Mouse (Mus musculus): ENCODE data around the gene Cacna2d1. TPM values are rescaled to one million over a fixed set of nuclear protein-coding genes. Genes with fewer than 3 reads are reported as not detected.

The Cacna2d1 gene
- polyA plus RNA-seq, 1 experiment: 0.09 TPM

DNA sequence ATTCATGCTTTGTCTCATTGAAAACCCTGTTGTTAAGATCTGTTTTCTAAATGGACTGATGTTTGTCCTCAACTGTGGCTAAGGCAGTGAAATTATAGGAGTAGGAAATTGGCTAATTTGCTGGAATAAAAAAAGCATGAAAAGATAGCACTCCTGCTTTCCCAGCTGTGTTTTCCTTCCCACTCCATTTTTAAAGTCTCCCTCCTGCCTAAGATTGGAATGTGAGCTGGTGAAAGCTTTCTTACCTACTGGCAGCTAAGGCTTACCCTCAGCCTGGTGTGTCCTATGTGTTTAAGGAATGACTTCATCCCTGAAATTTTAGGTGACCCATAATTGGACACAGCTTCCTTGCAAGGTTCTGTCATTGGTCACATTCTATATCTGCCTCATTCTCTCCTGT lies 40.2 kb downstream of the Cacna2d1 start:
- Histone ChIP-seq H3K4me1 (ENCODE audit: control insufficient read depth, insufficient read depth, low read length) (no peaks in the 10 kb centered on the region), H3K27ac (ENCODE audit: insufficient read depth, low read depth, low read length) (no peak overlapping the region), H3K4me3 (ENCODE audit: insufficient read depth, low read length) (no peak overlapping the region)
- TF ChIP-seq CTCF (IDR thresholded peaks at IDR 0.05; ENCODE audit: low read depth, low read length) (no peak), POLR2A (IDR thresholded peaks at IDR 0.05; ENCODE audit: borderline replicate concordance, low read depth, low read length) (no peak)

DNA sequence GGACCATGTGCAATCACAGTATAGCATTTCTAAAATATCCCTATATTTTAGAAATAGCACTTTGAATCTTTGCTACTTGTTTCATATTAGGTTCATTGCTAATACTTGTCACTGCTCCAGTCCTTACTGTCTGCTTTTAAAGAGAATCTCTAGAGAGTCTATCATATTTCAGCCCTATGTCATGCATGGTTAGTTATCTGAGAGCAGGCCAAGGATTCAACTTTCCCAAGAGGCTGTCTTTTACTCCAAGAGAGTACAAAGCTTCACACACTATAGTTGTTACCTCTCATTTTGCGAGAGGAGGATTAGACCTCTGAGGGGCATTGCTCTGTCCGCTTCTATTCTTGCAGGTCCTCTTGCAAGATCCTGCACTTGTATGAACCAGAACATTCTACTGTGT lies 44.7 kb downstream of the Cacna2d1 start:
- TF ChIP-seq CTCF (IDR thresholded peaks at IDR 0.05; ENCODE audit: low read depth, low read length) (no peak), POLR2A (IDR thresholded peaks at IDR 0.05; ENCODE audit: borderline replicate concordance, low read depth, low read length) (no peak)
- no peak overlapping the region for H3K4me3 ChIP-seq (ENCODE audit: insufficient read depth, low read length)
- H3K27ac ChIP-seq (ENCODE audit: insufficient read depth, low read depth, low read length): no peak overlapping the region
- H3K4me1 ChIP-seq (ENCODE audit: control insufficient read depth, insufficient read depth, low read length): no peaks in the 10 kb centered on the region

DNA sequence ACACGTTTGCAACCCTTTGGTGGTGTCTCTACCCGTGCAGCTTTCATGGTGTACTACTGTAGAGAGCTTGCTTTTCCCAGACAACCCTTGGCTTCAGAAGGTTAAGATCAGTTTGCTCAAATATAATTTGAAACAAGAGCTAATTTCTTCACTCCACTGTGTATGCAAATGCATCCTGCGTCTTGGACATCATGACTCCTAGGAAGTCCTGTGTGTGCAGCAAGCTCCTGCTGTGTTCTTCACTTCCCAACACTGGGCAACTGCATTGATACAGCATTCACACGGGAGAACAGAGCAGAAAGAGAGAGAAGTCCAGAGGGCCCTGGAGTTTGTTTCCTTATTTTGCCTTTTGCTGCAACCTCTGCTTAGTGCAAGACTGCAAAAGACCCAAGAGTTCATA lies 48.1 kb downstream of the Cacna2d1 start:
- TF ChIP-seq POLR2A (IDR thresholded peaks at IDR 0.05; ENCODE audit: borderline replicate concordance, low read depth, low read length) (no peak), CTCF (IDR thresholded peaks at IDR 0.05; ENCODE audit: low read depth, low read length) (no peak)
- H3K4me1 ChIP-seq (ENCODE audit: control insufficient read depth, insufficient read depth, low read length): no peaks in the 10 kb centered on the region
- no peak overlapping the region for H3K27ac ChIP-seq (ENCODE audit: insufficient read depth, low read depth, low read length)
- H3K4me3 ChIP-seq (ENCODE audit: insufficient read depth, low read length): no peak overlapping the region

DNA sequence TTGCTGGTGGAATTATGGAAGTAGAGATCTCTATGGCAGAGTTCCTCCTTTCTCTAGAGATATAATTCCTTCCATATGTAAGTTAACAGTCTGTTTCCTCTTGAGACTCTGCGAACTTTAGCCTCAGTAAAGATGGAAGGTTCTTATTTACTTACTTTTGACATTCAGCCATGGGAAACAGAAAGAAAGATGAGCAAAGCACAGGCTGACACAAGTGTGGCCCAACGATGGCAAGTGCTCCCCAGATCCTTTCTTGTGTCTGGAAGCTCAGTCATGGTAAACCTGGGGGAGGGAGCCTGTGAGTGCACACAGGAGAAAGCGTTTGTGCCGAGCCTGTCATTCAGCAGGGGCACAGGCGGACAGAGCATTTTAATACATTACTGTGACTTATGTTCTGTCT lies 48.9 kb downstream of the Cacna2d1 start:
- H3K4me3 ChIP-seq (ENCODE audit: insufficient read depth, low read length): no peak overlapping the region
- TF ChIP-seq POLR2A (IDR thresholded peaks at IDR 0.05; ENCODE audit: borderline replicate concordance, low read depth, low read length) (no peak), CTCF (IDR thresholded peaks at IDR 0.05; ENCODE audit: low read depth, low read length) (no peak)

DNA sequence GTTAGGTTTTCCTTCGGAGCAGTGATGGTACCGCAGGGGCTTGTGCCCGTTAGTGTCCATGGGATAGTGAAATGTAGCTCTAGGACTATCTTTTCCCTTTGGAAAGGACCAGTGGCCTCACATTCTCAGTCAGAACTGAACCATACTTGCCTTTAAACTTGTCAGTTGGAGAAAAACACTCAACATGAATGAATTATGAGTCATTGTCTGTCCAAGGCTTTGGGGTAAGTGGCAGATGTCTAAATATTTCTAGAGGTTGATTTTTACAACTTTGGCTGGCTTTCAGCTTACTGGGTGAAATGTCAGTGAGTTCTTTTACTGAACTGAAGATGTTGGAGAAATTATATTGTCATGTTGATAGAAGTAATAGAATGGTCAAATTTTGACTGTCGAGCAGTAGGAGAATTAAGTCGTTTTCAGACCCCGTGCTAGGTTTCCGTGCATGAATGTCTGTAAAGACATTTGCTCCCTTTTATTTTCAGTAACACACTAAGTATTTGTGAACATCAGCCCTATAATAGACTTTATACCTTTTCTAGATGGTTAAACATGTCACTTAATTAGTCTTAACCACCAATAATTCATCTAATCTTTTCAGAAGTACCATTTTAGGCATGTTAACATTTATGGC lies 50.9 kb downstream of the Cacna2d1 start:
- Histone ChIP-seq H3K4me3 (ENCODE audit: insufficient read depth, low read length) (no peak overlapping the region), H3K27ac (ENCODE audit: insufficient read depth, low read depth, low read length) (no peak overlapping the region), H3K4me1 (ENCODE audit: control insufficient read depth, insufficient read depth, low read length) (no peaks in the 10 kb centered on the region)
- TF ChIP-seq CTCF (IDR thresholded peaks at IDR 0.05; ENCODE audit: low read depth, low read length): no peak
- TF ChIP-seq POLR2A (IDR thresholded peaks at IDR 0.05; ENCODE audit: borderline replicate concordance, low read depth, low read length): no peak

More for the DNA sequence above, 48.9 kb downstream of the Cacna2d1 start:
- Histone ChIP-seq H3K4me1 (ENCODE audit: control insufficient read depth, insufficient read depth, low read length) (no peaks in the 10 kb centered on the region), H3K27ac (ENCODE audit: insufficient read depth, low read depth, low read length) (no peak overlapping the region)

DNA sequence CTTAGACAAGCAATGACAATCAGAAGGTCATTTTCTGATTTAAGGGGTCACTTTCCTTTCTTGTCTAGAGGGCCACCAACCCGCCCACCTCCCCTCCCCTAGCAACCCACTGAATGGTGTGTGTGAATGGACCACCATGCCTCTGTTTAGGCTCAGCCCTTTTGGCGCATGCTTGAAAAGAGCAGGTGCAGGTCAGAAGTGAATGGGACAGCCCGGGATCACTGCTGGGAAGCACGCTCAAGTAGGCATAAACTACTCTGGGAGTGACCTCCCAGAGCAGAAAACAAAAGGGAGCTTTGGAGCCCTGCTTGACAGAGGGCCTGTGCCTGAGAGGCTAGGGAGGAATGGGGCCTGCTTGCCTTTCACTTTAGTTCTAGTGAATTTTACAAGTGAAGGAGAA lies 51.4 kb downstream of the Cacna2d1 start:
- Histone ChIP-seq H3K4me1 (ENCODE audit: control insufficient read depth, insufficient read depth, low read length) (no peaks in the 10 kb centered on the region), H3K27ac (ENCODE audit: insufficient read depth, low read depth, low read length) (no peak overlapping the region), H3K4me3 (ENCODE audit: insufficient read depth, low read length) (no peak overlapping the region)
- no peak for TF ChIP-seq POLR2A (IDR thresholded peaks at IDR 0.05; ENCODE audit: borderline replicate concordance, low read depth, low read length)
- TF ChIP-seq CTCF (IDR thresholded peaks at IDR 0.05; ENCODE audit: low read depth, low read length): no peak

DNA sequence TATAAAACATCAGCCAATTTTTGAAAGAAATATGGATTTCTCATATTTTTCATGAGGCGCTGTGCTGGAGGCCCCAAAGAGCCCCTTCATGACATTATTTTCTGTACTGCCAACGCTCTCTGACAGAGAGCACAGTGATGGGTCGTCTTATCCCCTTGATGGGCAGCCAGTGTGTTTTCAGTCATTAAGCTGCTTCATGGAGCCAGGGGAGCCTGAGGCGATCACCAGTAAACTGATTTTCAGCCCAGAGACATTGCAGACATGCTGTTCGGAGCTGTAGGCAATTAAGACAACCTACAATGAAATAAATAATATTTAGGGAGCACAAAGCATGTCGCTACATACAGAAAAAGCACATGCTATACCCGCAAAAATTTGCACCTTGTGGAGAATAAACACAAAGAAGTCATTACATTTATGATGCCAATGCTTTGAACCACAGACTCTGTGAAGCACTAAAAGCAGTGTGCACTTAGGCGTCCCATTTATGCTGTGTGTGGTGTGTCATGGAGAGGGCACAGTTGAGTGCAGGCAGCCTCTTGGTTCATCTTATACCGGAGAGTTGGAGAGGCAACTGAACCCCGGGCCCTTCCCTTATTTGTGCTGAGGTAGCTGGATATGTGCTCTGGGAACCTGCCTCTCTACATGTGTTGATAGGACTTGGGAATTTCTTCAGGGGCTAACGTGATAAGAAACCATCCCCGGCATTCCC lies 57.1 kb downstream of the Cacna2d1 start:
- no peak overlapping the region for H3K4me3 ChIP-seq (ENCODE audit: insufficient read depth, low read length)
- no peak for TF ChIP-seq CTCF (IDR thresholded peaks at IDR 0.05; ENCODE audit: low read depth, low read length)
- TF ChIP-seq POLR2A (IDR thresholded peaks at IDR 0.05; ENCODE audit: borderline replicate concordance, low read depth, low read length): no peak
- no peaks in the 10 kb centered on the region for H3K4me1 ChIP-seq (ENCODE audit: control insufficient read depth, insufficient read depth, low read length)
- no peak overlapping the region for H3K27ac ChIP-seq (ENCODE audit: insufficient read depth, low read depth, low read length)

DNA sequence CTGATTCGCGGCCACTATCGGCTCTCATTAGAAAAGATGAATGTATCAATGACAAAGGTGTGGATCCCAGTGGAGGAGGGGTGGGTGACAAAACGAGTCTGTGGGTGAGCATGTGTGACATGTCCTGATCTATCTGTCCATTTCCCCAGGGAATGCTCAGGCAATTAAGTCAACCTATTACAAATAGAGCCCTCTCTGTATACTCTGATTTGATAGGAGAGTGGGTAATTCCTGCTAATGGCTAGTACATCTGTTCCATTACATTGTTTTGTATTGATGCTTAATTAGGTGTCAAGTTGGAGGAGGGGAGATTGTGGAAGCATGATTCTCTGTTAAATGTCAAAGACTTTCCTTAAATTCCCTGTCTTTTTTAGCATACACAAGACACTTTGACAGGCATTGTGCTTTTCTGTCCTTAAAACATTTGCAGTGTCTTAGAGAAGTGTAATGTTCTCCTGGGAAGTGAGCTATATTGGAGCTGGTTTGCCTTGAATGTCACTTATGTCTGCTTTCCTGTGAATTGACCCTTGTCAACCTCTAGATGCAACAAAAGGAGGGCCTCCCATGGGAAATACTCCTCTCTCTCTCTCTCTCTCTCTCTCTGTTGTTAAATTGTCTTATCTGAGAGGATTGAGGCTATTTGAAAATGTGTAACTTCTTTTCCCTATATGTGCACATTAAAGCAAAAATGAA lies 58.9 kb downstream of the Cacna2d1 start:
- Histone ChIP-seq H3K4me1 (ENCODE audit: control insufficient read depth, insufficient read depth, low read length) (no peaks in the 10 kb centered on the region), H3K27ac (ENCODE audit: insufficient read depth, low read depth, low read length) (no peak overlapping the region), H3K4me3 (ENCODE audit: insufficient read depth, low read length) (no peak overlapping the region)
- TF ChIP-seq POLR2A (IDR thresholded peaks at IDR 0.05; ENCODE audit: borderline replicate concordance, low read depth, low read length) (no peak), CTCF (IDR thresholded peaks at IDR 0.05; ENCODE audit: low read depth, low read length) (no peak)

DNA sequence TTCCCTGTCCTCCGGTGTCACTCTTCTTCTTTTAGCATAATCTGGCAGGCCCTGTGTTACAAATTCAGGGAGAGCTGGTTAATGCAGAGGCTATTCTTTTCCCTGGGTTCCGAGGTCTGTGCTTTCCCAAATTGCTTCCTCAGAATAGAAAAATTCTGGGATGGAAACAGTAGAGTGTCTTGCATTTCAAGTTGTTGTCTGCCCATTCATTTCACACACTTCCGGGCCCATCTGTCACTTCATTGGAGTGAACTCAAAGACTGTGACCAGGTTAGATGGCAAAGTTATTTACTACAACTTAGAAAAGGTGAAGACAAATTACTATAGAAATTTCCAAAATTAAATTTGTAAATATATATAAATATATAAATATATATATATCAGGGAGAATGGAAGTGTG lies 62.7 kb downstream of the Cacna2d1 start:
- Histone ChIP-seq H3K27ac (ENCODE audit: insufficient read depth, low read depth, low read length) (no peak overlapping the region), H3K4me1 (ENCODE audit: control insufficient read depth, insufficient read depth, low read length) (no peaks in the 10 kb centered on the region), H3K4me3 (ENCODE audit: insufficient read depth, low read length) (no peak overlapping the region)
- TF ChIP-seq POLR2A (IDR thresholded peaks at IDR 0.05; ENCODE audit: borderline replicate concordance, low read depth, low read length) (no peak), CTCF (IDR thresholded peaks at IDR 0.05; ENCODE audit: low read depth, low read length) (no peak)

DNA sequence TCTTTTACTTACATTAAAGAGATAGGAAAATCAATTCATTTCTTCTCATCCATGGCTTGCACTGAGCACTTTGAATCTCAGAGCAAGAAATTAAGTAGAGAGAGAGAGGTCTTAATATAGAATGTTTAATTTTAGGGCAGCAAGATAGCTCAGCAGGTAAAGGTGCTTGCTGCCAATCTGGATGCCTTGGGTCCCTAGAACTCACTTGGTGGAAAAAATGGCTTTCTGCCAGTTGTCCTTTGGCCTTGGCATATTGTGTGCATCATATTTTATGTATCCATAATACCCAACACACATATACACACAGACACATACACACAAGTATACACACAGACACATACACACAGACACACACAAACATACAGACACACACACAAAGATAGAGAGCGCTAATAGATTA lies 63.3 kb downstream of the Cacna2d1 start:
- H3K27ac ChIP-seq (ENCODE audit: insufficient read depth, low read depth, low read length): no peak overlapping the region
- H3K4me1 ChIP-seq (ENCODE audit: control insufficient read depth, insufficient read depth, low read length): no peaks in the 10 kb centered on the region
- TF ChIP-seq POLR2A (IDR thresholded peaks at IDR 0.05; ENCODE audit: borderline replicate concordance, low read depth, low read length): no peak
- no peak for TF ChIP-seq CTCF (IDR thresholded peaks at IDR 0.05; ENCODE audit: low read depth, low read length)
- H3K4me3 ChIP-seq (ENCODE audit: insufficient read depth, low read length): no peak overlapping the region
